Mouse (Mus musculus) heart, adult 2 months (tissue): ENCODE measurements around the gene Ube4b.

Source experiments
- EP300 ChIP-seq: fragments of 200-500 bp; IDR thresholded peaks from 2 replicates; pipeline ENCODE4 v1.6.1; 2011; ENCODE audit warnings: low read depth, low read length, control low read depth; ENCODE audit not compliant: insufficient read depth
- POLR2A ChIP-seq: fragments of 200-500 bp; IDR thresholded peaks from 2 replicates; pipeline ENCODE4 v1.6.1; 2011; ENCODE audit warnings: mild to moderate bottlenecking, low read depth, low read length, control low read depth; ENCODE audit not compliant: insufficient read depth

GRCm38 (mm10) chr4:149305761-149306711 is 120.5 kb downstream of the Ube4b start:
- TF ChIP-seq POLR2A: no peak
- no peak for TF ChIP-seq EP300
